Comparison of ENCODE assay signal across 8 mouse cellular contexts in genomic region chr12:110850010-110850928, GRCm38 (mm10). TPM values are rescaled to one million over a fixed set of nuclear protein-coding genes. Genes with fewer than 3 reads are reported as not detected.
DNase-seq lines count a peak whose midpoint lies in the region; ATAC-seq and TF ChIP-seq lines count a peak whose summit lies in the region.

Zfp839 (plus strand) TSS chr12:110850253.

- H3K9ac ChIP-seq in heart, embryonic 12.5 days: peak within 1 kb of the TSS; percentile 94
- H3K9ac ChIP-seq in kidney, postnatal 0 days (ENCODE audit: low read depth, low read length): peak within 1 kb of the TSS; percentile 93
- H3K9ac ChIP-seq in liver, embryonic 11.5 days (ENCODE audit: low read depth, low read length): peak within 1 kb of the TSS; percentile 94

- peak; percentile 83 for ATAC-seq in heart, embryonic 12.5 days (ENCODE audit: insufficient number of reproducible peaks, low FRiP score)
- peak; percentile 76 for ATAC-seq in kidney, postnatal 0 days (replicated peaks; ENCODE audit: low FRiP score, low read depth)
- ATAC-seq in liver, embryonic 11.5 days (replicated peaks; ENCODE audit: low FRiP score): peak; percentile 61

- no peaks in the 10 kb centered on the region for H3K79me3 ChIP-seq in C2C12 (ENCODE audit: low read depth)

- H3K9me3 ChIP-seq in erythroblast, embryonic 14.5 days (ENCODE audit: control insufficient read depth, low read length): no peaks in the 10 kb centered on the region
- H3K9me3 ChIP-seq in heart, embryonic 12.5 days (replicated peaks): no peaks in the 10 kb centered on the region
- no peaks in the 10 kb centered on the region for H3K9me3 ChIP-seq in kidney, postnatal 0 days (replicated peaks; ENCODE audit: low read length)
- H3K9me3 ChIP-seq in liver, embryonic 11.5 days (ENCODE audit: control insufficient read depth, low read length): no peaks in the 10 kb centered on the region

- peak within 1 kb of the TSS; percentile 83 for H3K4me2 ChIP-seq in heart, embryonic 12.5 days
- peak within 1 kb of the TSS; percentile 76 for H3K4me2 ChIP-seq in kidney, postnatal 0 days (ENCODE audit: low read length)
- peak within 1 kb of the TSS; percentile 88 for H3K4me2 ChIP-seq in liver, embryonic 11.5 days
- H3K4me2 ChIP-seq in myocyte (ENCODE audit: low read depth): peak within 1 kb of the TSS; percentile 92

- peaks cover 11% of the 10 kb centered on the region for H3K79me2 ChIP-seq in C2C12 (ENCODE audit: control insufficient read depth, insufficient read depth)
- H3K79me2 ChIP-seq in myocyte (ENCODE audit: control insufficient read depth, insufficient read depth): no peaks in the 10 kb centered on the region

- no peaks in the 10 kb centered on the region for H3K27me3 ChIP-seq in C2C12 (ENCODE audit: control insufficient read depth, insufficient read depth, insufficient read length)
- H3K27me3 ChIP-seq in erythroblast, embryonic 14.5 days (ENCODE audit: control insufficient read depth): no peaks in the 10 kb centered on the region
- no peaks in the 10 kb centered on the region for H3K27me3 ChIP-seq in heart, embryonic 12.5 days (replicated peaks)
- H3K27me3 ChIP-seq in kidney, postnatal 0 days (ENCODE audit: insufficient read depth, low read length): no peaks in the 10 kb centered on the region
- H3K27me3 ChIP-seq in liver, embryonic 11.5 days (replicated peaks; ENCODE audit: control insufficient read depth, insufficient read depth, low read length): no peaks in the 10 kb centered on the region
- H3K27me3 ChIP-seq in myocyte (ENCODE audit: control insufficient read depth, insufficient read depth, insufficient read length): no peaks in the 10 kb centered on the region
- H3K27me3 ChIP-seq in splenic B cell, adult 2 months (ENCODE audit: control insufficient read depth, insufficient read depth, low read length, poor library complexity, severe bottlenecking): no peaks in the 10 kb centered on the region

- H3K4me3 ChIP-seq in C2C12 (ENCODE audit: insufficient read depth, poor library complexity, severe bottlenecking) (peak within 1 kb of the TSS; percentile 75), myocyte (peak within 1 kb of the TSS; percentile 55)
- peak within 1 kb of the TSS; percentile 86 for H3K4me3 ChIP-seq in erythroblast, embryonic 14.5 days (replicated peaks)
- peak within 1 kb of the TSS; percentile 94 for H3K4me3 ChIP-seq in heart, embryonic 12.5 days
- H3K4me3 ChIP-seq in kidney, postnatal 0 days (replicated peaks; ENCODE audit: low read depth, low read length): peak within 1 kb of the TSS; percentile 89
- peak within 1 kb of the TSS; percentile 94 for H3K4me3 ChIP-seq in liver, embryonic 11.5 days (ENCODE audit: low read depth, low read length)

- DNase-seq in brain, adult 2 months (ENCODE audit: low read depth, low spot score): peak; percentile 93
- DNase-seq in kidney, postnatal 0 days (ENCODE audit: low spot score): peak; percentile 86
- DNase-seq in liver, embryonic 11.5 days (ENCODE audit: low spot score): peak; percentile 90
- peak; percentile 78 for DNase-seq in splenic B cell, adult 2 months (ENCODE audit: low read depth, low spot score)

- H3K4me1 ChIP-seq in erythroblast, embryonic 14.5 days (ENCODE audit: control insufficient read depth): peaks cover 52% of the 10 kb centered on the region
- peaks cover 29% of the 10 kb centered on the region for H3K4me1 ChIP-seq in heart, embryonic 12.5 days (replicated peaks)
- peaks cover 13% of the 10 kb centered on the region; the same call in 1 of the 2 replicates for H3K4me1 ChIP-seq in kidney, postnatal 0 days (replicated peaks; ENCODE audit: insufficient read depth, low read length)
- H3K4me1 ChIP-seq in liver, embryonic 11.5 days (replicated peaks; ENCODE audit: control insufficient read depth, insufficient read depth, low read length): peaks cover 22% of the 10 kb centered on the region

- under 1% methylated on average over 89 of the region's 89 CpGs for WGBS in heart, embryonic 12.5 days
- WGBS in kidney, postnatal 0 days: under 1% methylated on average over 78 of the region's 89 CpGs
- under 1% methylated on average over 89 of the region's 89 CpGs for WGBS in liver, embryonic 11.5 days

- H3K27ac ChIP-seq in heart, embryonic 12.5 days (ENCODE audit: poor library complexity, severe bottlenecking): peak within 1 kb of the TSS; percentile 69
- peak within 1 kb of the TSS; percentile 89 for H3K27ac ChIP-seq in kidney, postnatal 0 days
- peak within 1 kb of the TSS; percentile 81 for H3K27ac ChIP-seq in liver, embryonic 11.5 days (ENCODE audit: low read depth, low read length)

- H3ac ChIP-seq in C2C12 (ENCODE audit: control insufficient read depth, insufficient read length, low read depth): peak within 1 kb of the TSS; percentile 97
- peak within 1 kb of the TSS; percentile 78 for H3ac ChIP-seq in myocyte (ENCODE audit: control insufficient read depth, insufficient read length)

- no peaks in the 10 kb centered on the region for H3K36me3 ChIP-seq in C2C12 (ENCODE audit: control insufficient read depth, insufficient read depth)
- H3K36me3 ChIP-seq in erythroblast, embryonic 14.5 days (ENCODE audit: control insufficient read depth): peaks cover 2% of the 10 kb centered on the region; the same call in 1 of the 2 replicates
- peaks cover 4% of the 10 kb centered on the region for H3K36me3 ChIP-seq in heart, embryonic 12.5 days
- peaks cover 2% of the 10 kb centered on the region; the same call in 1 of the 2 replicates for H3K36me3 ChIP-seq in kidney, postnatal 0 days (ENCODE audit: insufficient read depth, low read length)
- no peaks in the 10 kb centered on the region for H3K36me3 ChIP-seq in liver, embryonic 11.5 days (ENCODE audit: control insufficient read depth, insufficient read depth, low read length)
- no peaks in the 10 kb centered on the region for H3K36me3 ChIP-seq in myocyte (ENCODE audit: control insufficient read depth, insufficient read depth)
- no peaks in the 10 kb centered on the region for H3K36me3 ChIP-seq in splenic B cell, adult 2 months (ENCODE audit: control insufficient read depth, insufficient read depth, low read length, poor library complexity, severe bottlenecking)

- peak; percentile 63 for TF ChIP-seq POLR2A in myocyte (IDR thresholded peaks at IDR 0.05; ENCODE audit: insufficient read length, low read depth)

- TF ChIP-seq CTCF in C2C12 (IDR thresholded peaks at IDR 0.05; ENCODE audit: control insufficient read depth, insufficient read depth, insufficient read length): no peak
- no peak; the same call in 1 of the 2 replicates for TF ChIP-seq CTCF in kidney, postnatal 0 days (IDR thresholded peaks at IDR 0.05; ENCODE audit: low read depth)

TF ChIP-seq in C2C12, 6 proteins besides CTCF, POLR2A, EP300 and RAD21:
- TF ChIP-seq MYOD1 (IDR thresholded peaks at IDR 0.05; ENCODE audit: control insufficient read depth, insufficient read length, low read depth) (no peak), CEBPB (IDR thresholded peaks at IDR 0.05; ENCODE audit: low read depth) (no peak), USF1 (IDR thresholded peaks at IDR 0.05; ENCODE audit: low read depth) (no peak), MAX (IDR thresholded peaks at IDR 0.05) (no peak), FOSL1 (IDR thresholded peaks at IDR 0.05; ENCODE audit: insufficient read depth, low read length, poor library complexity, severe bottlenecking) (no peak), MYOG (IDR thresholded peaks at IDR 0.05; ENCODE audit: control insufficient read depth, extremely low read depth, insufficient read length) (no peak)

TF ChIP-seq in myocyte, 11 proteins besides CTCF, POLR2A, EP300 and RAD21:
- TF ChIP-seq TCF3 (IDR thresholded peaks at IDR 0.05; ENCODE audit: insufficient read length, low read depth) (no peak), CEBPB (IDR thresholded peaks at IDR 0.05; ENCODE audit: insufficient read depth, poor library complexity, severe bottlenecking) (no peak), MYOG (IDR thresholded peaks at IDR 0.05; ENCODE audit: control insufficient read depth in 1 of 3, insufficient read depth in 1 of 3, insufficient read length in 2 of 3, low read depth in 2 of 3) (peak in 1 of 3 experiments; percentile 36), REST (IDR thresholded peaks at IDR 0.05; ENCODE audit: insufficient read depth, insufficient read length) (no peak), POLR2AphosphoS2 (IDR thresholded peaks at IDR 0.05; ENCODE audit: insufficient read length, low read depth) (peak; percentile 68), MYOD1 (IDR thresholded peaks at IDR 0.05; ENCODE audit: control insufficient read depth in 1 of 3, insufficient read length in 2 of 3, low read depth in 2 of 3) (peak in 1 of 3 experiments; percentile 14)

RNA-seq across cellular contexts. Expression of gene Zfp839, which starts in this region (rescaled TPM):
- polyA plus RNA-seq in C2C12 (2012; fragmentation: generic; extraction: Trizol) (1.2 TPM), myocyte (2012; fragmentation: generic; extraction: Trizol) (3.1 TPM)
- polyA plus RNA-seq in erythroblast, embryonic 14.5 days (2012): 0.06 and 0.13 TPM in 2 replicates
- polyA plus RNA-seq in heart, embryonic 12.5 days (2016; fragmentation: Nextera tagmentation; extraction: Ambion mirVana): 3.9 and 5.4 TPM in 2 replicates
- 2.2 and 2.3 TPM in 2 replicates for polyA plus RNA-seq in kidney, postnatal 0 days (2015; fragmentation: Nextera tagmentation; extraction: Ambion mirVana)
- polyA plus RNA-seq in liver, embryonic 11.5 days (2014; fragmentation: Nextera tagmentation; extraction: Ambion mirVana): 3.3 and 3.8 TPM in 2 replicates

Comparison
In these comparisons a context has a peak if more than half of its experiments do, and no peak if none do; other contexts are left out.
1. Peak in every context shown above with its lines: DNase-seq, ATAC-seq, H3K4me3 ChIP-seq and H3K27ac ChIP-seq.